Mouse (Mus musculus) G1E (cell line): ENCODE measurements around the gene Pfn3.

Experiments
- CTCF ChIP-seq: IDR thresholded peaks from 2 replicates; pipeline ENCODE4 v1.5.1; 2012; ENCODE audit warnings: low read depth, low read length, inconsistent platforms, mixed read lengths
- GATA1 ChIP-seq: IDR thresholded peaks from 2 replicates; pipeline ENCODE4 v1.6.1; 2012; ENCODE audit warnings: borderline replicate concordance, low read length, inconsistent platforms, mixed read lengths
- GATA2 ChIP-seq: IDR thresholded peaks from 2 replicates; pipeline ENCODE4 v1.6.1; 2012; ENCODE audit warnings: low read depth, low read length, inconsistent platforms, borderline replicate concordance
- TAL1 ChIP-seq: conservative IDR thresholded peaks from 2 replicates; pipeline ENCODE4 v1.6.1; 2012; ENCODE audit warnings: low read depth, low read length, inconsistent platforms, mixed read lengths

DNA sequence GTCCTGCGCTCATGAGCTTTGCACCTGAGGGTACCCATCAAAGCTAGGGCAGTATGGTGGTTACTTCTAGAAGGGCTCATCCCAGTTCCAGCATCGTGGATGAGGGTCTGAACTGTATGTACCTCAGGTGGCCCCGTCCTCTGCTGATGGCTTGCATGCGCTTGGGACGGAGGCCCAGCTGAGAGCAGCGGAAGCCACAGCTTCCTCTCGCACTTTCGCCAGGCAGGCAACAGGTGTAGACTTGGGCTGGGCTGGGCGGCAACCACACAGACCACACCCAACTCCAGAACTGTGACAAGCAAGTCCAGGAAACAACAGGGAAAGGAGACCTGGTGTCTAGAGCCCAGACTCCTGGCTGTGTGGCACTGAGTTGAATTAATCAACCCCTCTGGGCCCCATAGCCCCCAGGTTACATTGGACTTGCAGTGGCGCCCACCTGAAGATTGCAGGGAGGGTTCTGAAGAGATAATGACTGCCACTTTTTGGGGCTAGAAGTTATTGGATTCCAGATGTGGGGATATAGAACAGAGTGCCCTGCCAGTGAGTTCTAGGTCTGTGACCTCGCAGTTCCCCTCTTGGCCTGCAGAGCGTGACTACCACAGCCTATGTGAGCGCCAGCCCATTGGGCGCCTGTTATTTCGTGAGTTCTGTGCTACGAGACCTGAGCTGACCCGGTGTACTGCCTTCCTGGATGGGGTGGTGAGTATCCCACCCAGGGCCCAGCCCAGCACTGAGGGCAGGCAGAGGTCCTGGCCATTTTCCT is 34.8 kb upstream of the Pfn3 start:
- TF ChIP-seq GATA1 (no peak), TAL1 (no peak), CTCF (no peak; the same call in 1 of the 2 replicates), GATA2 (no peak)
